Mouse (Mus musculus) urinary bladder, postnatal 36 days (tissue): ENCODE data around the gene Gm37240.

Source experiments
- DNase-seq, 2 experiments: peaks; one replicate each; pipeline ENCODE4 v3.0.0; 2022; ENCODE audit warnings: low spot score in 2 of 2, mixed read lengths in 1 of 2

Gene Gm37240

GRCm38 (mm10) chr3:85827283-85827682 is 60.0 kb downstream of the Gm37240 start:
- DNase-seq = no peak

- DNase-seq = no peak
These were observed 66.3 kb downstream of the Gm37240 start for GRCm38 (mm10) chr3:85820839-85821548.

- no peak for DNase-seq
These were observed 68.0 kb downstream of the Gm37240 start for GRCm38 (mm10) chr3:85819319-85819718.

- no peak for DNase-seq
These were observed 70.1 kb downstream of the Gm37240 start, which contains the start of gene Fam160a1 for GRCm38 (mm10) chr3:85817191-85817590. Gene Fam160a1, minus strand, starts transcription at chr3:85817291.

- DNase-seq = peak; percentile 21 to 35
These were observed 73.1 kb downstream of the Gm37240 start for GRCm38 (mm10) chr3:85814241-85814640.

- peak in 1 of 2 experiments; percentile 22 for DNase-seq
These were observed 74.0 kb downstream of the Gm37240 start for GRCm38 (mm10) chr3:85813101-85814014.

- DNase-seq = no peak
These were observed 75.3 kb downstream of the Gm37240 start for GRCm38 (mm10) chr3:85812010-85812409.

- no peak for DNase-seq
These were observed 94.2 kb downstream of the Gm37240 start for GRCm38 (mm10) chr3:85793166-85793565.

GRCm38 (mm10) chr3:85789748-85790147 is 97.6 kb downstream of the Gm37240 start:
- no peak for DNase-seq

- no peak for DNase-seq
These were observed 100.8 kb downstream of the Gm37240 start for GRCm38 (mm10) chr3:85786501-85786900.

GRCm38 (mm10) chr3:85780906-85781305 is 106.4 kb downstream of the Gm37240 start:
- no peak for DNase-seq

GRCm38 (mm10) chr3:85780332-85780731 is 107.0 kb downstream of the Gm37240 start:
- DNase-seq = no peak

GRCm38 (mm10) chr3:85777841-85778240 is 109.5 kb downstream of the Gm37240 start:
- no peak for DNase-seq

- no peak for DNase-seq
These were observed 110.0 kb downstream of the Gm37240 start for GRCm38 (mm10) chr3:85777356-85777755.

GRCm38 (mm10) chr3:85776707-85777106 is 110.6 kb downstream of the Gm37240 start:
- no peak for DNase-seq

GRCm38 (mm10) chr3:85776126-85776525 is 111.2 kb downstream of the Gm37240 start:
- no peak for DNase-seq

GRCm38 (mm10) chr3:85773886-85774285 is 113.4 kb downstream of the Gm37240 start:
- DNase-seq = peak in 1 of 2 experiments; percentile 27

- DNase-seq = no peak
These were observed 113.9 kb downstream of the Gm37240 start for GRCm38 (mm10) chr3:85773425-85773824.

- no peak for DNase-seq
These were observed 122.4 kb downstream of the Gm37240 start for GRCm38 (mm10) chr3:85764937-85765337.

- no peak for DNase-seq
These were observed 123.1 kb downstream of the Gm37240 start for GRCm38 (mm10) chr3:85764008-85764834.

GRCm38 (mm10) chr3:85757944-85758343 is 129.4 kb downstream of the Gm37240 start:
- no peak for DNase-seq

- no peak for DNase-seq
These were observed 129.9 kb downstream of the Gm37240 start for GRCm38 (mm10) chr3:85757435-85757834.
